Mouse (Mus musculus) right cerebral cortex, postnatal 4 days (tissue): Measurements from ENCODE around the gene Rhbdl3.

Experiments
- DNase-seq: peaks from one replicate; pipeline ENCODE4 v3.0.0-alpha.2; 2022

Gene Rhbdl3

DNA sequence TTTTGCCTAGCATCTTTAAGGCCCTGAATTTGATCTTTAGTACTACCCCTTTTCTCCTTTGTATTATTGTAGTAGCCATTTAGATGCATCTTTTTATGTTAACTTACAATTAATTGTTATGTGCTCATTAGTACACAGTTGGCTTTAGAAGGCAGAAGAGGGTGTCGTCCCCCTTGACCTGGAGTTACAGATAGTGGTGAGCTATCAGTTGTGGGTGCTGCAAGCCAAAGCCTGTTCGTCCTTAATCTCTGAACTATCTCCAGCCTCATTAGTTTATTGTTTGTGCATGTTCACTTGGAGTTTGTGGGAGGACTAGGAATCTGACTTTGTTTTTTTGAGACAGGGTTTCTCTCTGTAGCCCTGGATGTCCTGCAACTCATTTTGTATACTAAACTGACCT, 86.1 kb downstream of the Rhbdl3 start:
- no peak for DNase-seq

DNA sequence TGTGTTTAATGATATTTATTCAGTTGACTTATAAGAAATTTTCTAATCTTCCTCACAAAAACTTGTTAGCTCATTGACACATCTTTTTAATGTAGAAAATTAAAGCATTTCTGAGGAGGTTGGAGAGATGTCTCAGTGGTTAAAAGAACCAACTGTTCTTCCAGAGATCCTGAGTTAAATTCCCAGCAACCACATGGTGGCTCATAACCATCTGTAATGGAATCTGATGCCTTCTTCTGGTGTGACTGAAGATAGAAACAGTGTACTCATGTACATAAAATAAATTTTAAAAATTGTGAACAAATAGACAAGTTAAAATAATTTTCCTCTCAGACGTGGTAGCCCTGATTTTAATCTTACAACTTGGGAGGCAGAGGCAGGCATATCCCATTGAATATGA, 89.2 kb downstream of the Rhbdl3 start:
- DNase-seq: no peak

DNA sequence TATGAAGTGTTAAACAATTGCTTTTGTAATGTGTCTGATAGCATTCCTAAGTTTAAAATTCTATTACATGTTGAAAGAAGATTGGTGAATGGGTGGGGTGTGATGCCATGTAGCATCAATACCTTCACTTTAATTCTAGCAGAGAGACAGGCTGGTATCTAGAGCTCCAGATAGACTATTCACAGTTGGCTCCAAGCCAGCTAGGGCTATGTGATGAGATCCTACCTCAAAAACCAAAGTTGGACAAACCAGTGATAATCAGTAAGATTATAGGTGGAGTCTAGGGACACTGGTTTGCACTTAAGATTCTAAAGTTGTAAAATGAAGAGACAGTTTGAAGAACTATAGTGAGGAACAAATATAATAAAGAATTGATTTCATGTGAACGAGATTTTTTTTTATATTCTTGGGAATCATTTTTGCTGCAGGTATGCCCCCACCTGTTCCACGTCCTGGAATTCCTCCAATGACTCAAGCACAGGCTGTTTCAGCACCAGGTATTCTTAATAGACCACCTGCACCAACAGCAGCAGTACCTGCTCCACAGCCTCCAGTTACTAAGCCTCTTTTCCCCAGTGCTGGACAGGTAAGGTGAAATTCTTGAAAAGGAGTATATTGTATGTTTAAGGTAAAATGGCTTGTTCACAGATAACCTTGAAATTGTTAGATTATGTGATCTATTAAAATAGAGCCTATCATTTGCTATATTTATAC, 90.9 kb downstream of the Rhbdl3 start:
- no peak for DNase-seq

DNA sequence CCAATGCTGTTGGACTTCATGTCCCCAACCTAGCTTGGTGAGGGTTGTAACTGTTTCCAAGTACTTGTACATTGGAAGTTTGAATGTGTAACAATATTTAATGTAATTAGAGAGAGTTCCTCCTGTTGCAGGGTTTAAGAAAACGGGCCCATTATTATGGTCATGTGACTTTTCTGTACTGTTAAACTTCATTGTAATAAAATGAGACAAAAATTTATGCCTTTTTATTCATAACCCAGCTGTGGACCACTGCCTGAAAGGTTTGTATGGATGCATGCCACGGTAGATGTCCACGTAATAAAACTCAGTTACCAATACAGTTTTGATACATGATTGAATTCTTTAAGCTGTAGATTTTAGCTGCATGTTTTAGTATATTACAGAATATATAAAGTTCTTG, 95.2 kb downstream of the Rhbdl3 start:
- DNase-seq: no peak

DNA sequence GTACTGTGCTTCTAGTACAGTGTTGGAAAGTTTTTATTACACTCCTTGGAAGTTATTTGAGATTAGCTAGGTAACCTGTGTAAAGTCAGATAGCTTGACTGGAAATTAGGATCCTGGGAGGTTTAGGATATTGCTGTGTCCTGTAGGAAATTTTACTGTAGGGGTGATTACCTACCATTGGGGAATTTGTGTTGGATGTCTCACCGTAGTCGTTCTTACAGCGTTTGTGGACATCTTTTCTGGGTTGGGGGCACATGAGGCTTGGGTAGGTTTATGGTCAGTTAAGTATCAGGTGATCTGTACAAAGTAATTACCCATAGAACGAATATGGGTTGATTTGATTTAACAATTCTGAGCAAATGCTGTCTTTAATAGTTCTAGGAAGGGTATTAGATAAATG, 95.9 kb downstream of the Rhbdl3 start:
- no peak for DNase-seq
